Mouse (Mus musculus) ES-Bruce4 (cell line): ENCODE measurements at regions not wholly inside any gene's neighbourhood (a gene's known extent, or its start where the extent isn't known, plus 50 kb on each side); places are given as distances from the start of the nearest gene placed in this dataset.

Experiments used
- CTCF ChIP-seq: IDR thresholded peaks from one replicate; pipeline ENCODE4 v1.8.1; 2011; ENCODE audit warnings: low read depth, low read length
- EP300 ChIP-seq: IDR thresholded peaks from 2 replicates; pipeline ENCODE4 v1.6.1; 2011; ENCODE audit warnings: low read depth, low read length; ENCODE audit not compliant: insufficient read depth
- POLR2A ChIP-seq: IDR thresholded peaks from one replicate; pipeline ENCODE4 v1.8.1; 2011; ENCODE audit warnings: low read length; ENCODE audit not compliant: insufficient read depth

DNA sequence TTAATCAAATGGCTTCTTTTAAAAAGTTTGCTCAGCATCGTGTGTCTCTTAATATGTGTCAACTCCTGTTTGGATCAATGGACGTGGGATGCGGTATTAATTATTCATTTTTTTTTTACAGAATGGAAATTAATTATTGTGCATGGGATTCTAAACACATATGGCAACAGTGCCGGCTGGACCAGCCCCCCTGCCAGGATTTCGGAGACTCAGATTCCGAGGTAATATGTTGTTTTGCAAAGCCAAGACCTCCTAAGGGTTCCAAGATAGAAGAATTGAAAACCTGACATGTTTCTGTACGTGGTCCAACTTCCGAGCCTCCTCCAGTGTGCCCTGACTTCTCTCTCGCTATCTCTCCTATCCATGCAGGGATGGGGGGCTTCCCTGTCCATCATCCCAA lies 170.4 kb downstream of the 3110018I06Rik start:
- TF ChIP-seq POLR2A (no peak), CTCF (no peak), EP300 (no peak)
